Comparison of ENCODE assay signal across 19 mouse cellular contexts in the genomic region with DNA sequence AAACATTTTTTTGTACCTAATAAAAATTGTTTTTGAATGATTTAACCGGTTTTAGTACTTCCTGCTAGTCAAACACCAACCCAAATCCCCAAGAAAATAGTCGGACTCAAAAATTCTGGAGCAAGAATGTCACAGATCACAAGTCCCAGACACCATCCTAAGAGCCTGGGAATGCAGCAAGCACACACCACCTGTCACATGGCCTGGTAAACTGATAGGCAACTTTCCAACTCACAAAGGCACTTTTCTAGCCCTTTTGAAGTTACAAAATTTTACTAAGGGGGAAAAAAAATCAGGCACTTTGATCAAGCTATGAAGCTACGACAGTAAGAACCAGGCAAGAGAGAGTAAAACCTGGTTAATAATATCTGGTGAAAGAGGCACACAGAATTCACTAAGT.
"Had no signal": no experiment of that assay in that cellular context is flagged by ENCODE, and none has a peak within 500 bp of the region (broad histone marks: within the 10 kb centered on the region; RNA-seq: fewer than 3 reads in every experiment).

No protein-coding gene starts in this region.

- H3K9ac ChIP-seq: kidney, embryonic 15.5 days; liver, embryonic 12.5 days; liver, embryonic 15.5 days; lung, embryonic 15.5 days; midbrain, embryonic 13.5 days had no signal

- ATAC-seq: liver, embryonic 12.5 days; midbrain, embryonic 13.5 days; midbrain, embryonic 16.5 days had no signal

- H3K27ac ChIP-seq: kidney, embryonic 15.5 days; left cerebral cortex, adult 2 months; liver, embryonic 12.5 days; liver, embryonic 15.5 days; lung, embryonic 15.5 days; midbrain, embryonic 10.5 days; midbrain, embryonic 13.5 days; stomach, postnatal 0 days had no signal

- H3K36me3 ChIP-seq: kidney, embryonic 15.5 days; liver, embryonic 12.5 days; liver, embryonic 15.5 days; lung, embryonic 15.5 days; midbrain, embryonic 10.5 days; midbrain, embryonic 13.5 days had no signal

- H3K9me3 ChIP-seq: kidney, embryonic 15.5 days; liver, embryonic 12.5 days; liver, embryonic 15.5 days; lung, embryonic 15.5 days; megakaryocyte, embryonic 14.5 days; midbrain, embryonic 10.5 days; midbrain, embryonic 13.5 days had no signal

- H3K4me2 ChIP-seq: kidney, embryonic 15.5 days; midbrain, embryonic 13.5 days had no signal

- H3K4me3 ChIP-seq: kidney, embryonic 15.5 days; left cerebral cortex, adult 2 months; liver, embryonic 12.5 days; liver, embryonic 15.5 days; lung, embryonic 15.5 days; megakaryocyte, embryonic 14.5 days; midbrain, embryonic 10.5 days; midbrain, embryonic 13.5 days had no signal

- DNase-seq: kidney, postnatal 10 days; kidney, postnatal 36 days; layer of hippocampus, postnatal 36 days; lung, adult 18-20 months; lung, postnatal 10 days; lung, postnatal 36 days; thymus, adult 2 months; thymus, postnatal 14 days; thymus, postnatal 4 days had no signal
